Mouse (Mus musculus): ENCODE data around the gene Fut7.

GRCm38 (mm10) chr2:25428442-25429236 is 5.6 kb downstream of the Fut7 start, which contains the start of gene Abca2:
- peak; percentile 80 for TF ChIP-seq CTCF (IDR thresholded peaks at IDR 0.05; ENCODE audit: low read depth, low read length)
- no peak for TF ChIP-seq POLR2A (IDR thresholded peaks at IDR 0.05; ENCODE audit: insufficient read depth, low read length)
- no peak for TF ChIP-seq EP300 (IDR thresholded peaks at IDR 0.05; ENCODE audit: insufficient read depth, low read depth, low read length)
